Mouse (Mus musculus) frontal cortex, adult (tissue): ENCODE measurements at regions not wholly inside any gene's neighbourhood (a gene's known extent, or its start where the extent isn't known, plus 50 kb on each side); places are given as distances from the start of the nearest gene placed in this dataset.

ENCODE experiments used
- ATAC-seq: cut with Nextera tagmentation; 2 replicates; pipeline ENCODE4 v1.9.2; 2017; ENCODE audit warnings: mild to moderate bottlenecking, moderate library complexity, mixed read lengths; ENCODE audit not compliant: low TSS enrichment

DNA sequence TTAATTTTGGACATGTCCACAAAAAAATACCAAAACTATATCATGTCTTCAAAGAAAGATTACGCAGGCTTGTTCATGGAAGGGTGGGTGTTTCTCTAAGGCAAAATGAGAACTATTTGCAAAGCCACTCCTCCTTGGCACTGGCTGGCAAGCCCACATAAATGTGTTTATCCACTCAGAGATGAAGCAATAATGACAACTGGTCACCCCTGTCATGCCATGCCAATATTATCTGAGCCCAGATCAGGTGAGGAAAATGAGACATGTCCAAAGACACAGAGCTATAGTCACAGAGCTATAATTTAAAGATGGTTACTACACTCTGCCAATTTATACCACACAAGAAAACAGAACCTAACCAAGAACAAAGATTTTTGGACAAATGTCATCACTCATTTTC is 227.0 kb upstream of the Zfp703 start:
- no peak for ATAC-seq

DNA sequence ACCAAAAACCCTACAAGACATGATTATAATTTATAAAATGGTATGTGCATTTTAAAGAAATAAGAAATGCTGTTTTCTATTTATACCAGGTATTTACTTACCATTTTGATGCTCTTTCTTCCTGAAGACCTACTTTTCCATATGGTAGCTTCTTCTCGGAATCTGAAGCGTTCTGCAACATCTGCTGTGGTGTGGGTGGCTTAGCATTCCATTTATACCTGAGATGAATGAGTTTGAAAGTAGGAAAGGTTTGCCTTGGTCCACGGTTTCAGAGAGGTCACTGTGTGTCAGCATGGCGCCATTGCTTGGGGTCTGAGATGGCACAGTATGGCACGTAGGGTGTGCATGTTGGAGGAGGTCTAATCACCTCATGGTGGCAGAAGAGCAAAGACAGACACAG is 225.5 kb upstream of the Zfp703 start:
- ATAC-seq, result peak; percentile 60

DNA sequence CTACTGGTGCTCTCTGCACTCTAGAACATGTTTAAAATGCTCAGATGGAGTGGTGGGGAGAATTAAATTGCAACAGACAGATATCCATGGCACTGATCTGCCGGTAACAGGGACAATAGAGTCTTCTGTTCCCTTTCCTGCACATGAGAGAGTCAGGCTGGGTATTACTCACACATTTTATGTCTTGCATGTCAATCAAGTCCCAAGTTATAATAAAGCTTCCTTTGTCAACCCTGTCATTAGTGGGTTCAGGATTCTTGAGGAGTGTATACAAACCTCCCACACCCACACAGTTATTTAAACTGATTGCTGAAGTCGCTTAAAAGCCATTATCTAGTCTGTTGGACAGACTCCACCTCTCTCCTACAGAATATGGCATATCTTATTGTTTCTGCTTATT is 220.7 kb upstream of the Zfp703 start:
- no peak for ATAC-seq

DNA sequence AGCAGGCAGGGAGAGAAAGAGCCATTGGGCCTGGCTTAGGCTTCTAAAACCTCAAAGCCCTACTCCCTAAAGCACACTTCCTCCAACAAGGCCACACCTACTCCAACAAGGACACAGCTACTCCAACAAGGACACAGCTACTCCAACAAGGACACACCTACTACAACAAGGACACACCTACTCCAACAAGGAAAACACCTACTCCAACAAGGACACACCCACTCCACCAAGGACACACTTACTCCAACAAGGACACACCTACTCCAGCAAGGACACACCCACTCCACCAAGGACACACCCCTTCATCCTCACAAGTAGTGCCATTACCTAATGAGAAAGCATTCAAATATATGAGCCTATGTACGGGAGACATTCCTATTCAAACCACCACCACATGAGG is 216.4 kb upstream of the Zfp703 start:
- ATAC-seq, result no peak

DNA sequence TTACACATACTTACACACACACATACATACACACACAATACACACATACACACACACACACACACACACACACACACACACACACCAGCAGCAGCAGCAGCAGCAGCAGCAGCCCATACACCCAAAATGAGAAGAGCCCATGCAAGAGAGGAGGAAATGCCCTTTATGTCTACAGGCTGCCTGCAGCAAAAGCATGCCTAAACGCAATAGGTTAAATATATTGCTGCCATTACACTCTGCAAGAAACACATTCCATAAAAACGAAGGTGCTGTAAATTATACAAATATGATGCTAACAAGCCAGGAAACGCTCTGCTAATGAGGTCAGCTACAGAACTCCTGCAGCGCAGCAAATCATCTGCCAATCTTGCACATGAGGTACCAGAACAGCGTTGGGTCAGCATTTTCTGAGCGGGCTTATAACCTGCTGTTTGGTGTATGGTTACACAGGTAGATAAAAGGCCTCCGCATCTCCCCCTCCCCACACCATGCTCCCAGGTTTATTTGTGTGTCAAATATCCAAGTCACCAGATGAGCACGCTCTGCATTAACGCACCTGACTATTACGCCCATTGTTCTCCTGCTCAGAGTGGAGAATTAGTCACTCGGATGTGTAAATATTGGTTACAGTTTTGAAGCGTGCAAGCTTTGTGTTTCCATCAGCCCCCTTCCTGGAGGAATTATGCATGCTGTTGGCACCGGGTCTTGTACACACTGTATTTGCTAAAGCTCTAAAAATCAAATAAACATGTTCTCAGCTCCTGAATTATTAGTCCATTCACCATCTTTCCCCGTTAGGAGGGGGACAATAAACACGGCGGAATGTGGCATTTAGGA is 214.0 kb upstream of the Zfp703 start:
- ATAC-seq, result no peak

DNA sequence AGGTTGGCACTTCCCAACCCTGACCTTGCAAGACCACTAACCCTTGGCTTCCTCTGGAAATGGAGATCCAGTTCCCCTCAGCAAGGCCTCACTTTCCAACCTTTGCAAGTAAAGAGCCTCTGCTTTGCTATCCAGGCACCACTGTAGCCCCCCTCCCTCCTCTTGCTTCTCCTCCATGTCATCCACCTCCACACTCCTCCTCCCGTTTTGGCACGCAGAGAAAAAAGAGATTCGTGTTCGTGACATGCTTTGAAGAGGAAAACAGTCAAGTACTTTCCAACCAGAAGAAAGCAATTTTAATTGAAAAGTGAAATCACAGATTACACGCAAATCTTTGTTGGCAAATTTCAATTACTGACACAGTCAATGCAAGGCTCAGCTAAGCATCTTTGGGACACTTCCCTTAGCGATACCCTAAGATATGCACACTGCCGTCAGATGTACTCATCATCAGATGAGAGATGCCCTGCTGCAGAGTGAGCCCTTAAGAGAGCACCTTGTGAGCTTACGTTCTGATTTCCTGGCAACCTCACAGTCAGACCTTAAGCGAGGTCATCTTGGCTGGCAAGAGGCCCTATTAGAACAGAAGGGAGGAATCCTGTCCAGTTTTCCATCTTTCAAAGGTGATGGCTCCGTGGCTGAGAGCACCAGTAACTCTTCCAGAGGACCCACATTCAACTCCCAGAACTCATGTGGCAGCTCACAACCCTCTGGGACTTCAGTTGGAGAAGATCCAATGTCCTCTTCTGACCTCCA is 208.5 kb upstream of the Zfp703 start:
- ATAC-seq, result peak; percentile 69

DNA sequence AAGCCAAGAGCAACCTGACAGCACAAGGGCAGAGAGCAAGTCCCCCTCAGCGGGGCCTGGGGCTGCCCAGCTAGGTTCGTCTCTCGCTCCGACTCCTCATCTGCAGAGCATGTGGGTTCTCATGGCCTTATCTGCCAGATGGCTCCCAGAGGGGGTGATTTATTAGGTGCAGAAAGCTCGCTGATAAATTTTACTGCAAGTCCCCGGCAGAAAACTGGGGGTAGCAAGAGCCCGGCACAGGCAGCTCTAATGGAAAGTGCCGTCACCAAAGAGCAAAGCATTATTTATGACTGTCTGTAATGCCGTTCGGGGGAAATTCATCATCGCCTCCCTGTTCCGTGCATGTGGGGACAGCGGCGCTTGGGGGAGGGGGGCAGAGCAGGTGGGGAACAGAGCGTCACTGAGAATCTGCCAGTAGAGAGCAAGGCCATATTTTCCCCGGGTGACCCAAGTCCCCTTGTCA is 206.7 kb upstream of the Zfp703 start:
- no peak for ATAC-seq

DNA sequence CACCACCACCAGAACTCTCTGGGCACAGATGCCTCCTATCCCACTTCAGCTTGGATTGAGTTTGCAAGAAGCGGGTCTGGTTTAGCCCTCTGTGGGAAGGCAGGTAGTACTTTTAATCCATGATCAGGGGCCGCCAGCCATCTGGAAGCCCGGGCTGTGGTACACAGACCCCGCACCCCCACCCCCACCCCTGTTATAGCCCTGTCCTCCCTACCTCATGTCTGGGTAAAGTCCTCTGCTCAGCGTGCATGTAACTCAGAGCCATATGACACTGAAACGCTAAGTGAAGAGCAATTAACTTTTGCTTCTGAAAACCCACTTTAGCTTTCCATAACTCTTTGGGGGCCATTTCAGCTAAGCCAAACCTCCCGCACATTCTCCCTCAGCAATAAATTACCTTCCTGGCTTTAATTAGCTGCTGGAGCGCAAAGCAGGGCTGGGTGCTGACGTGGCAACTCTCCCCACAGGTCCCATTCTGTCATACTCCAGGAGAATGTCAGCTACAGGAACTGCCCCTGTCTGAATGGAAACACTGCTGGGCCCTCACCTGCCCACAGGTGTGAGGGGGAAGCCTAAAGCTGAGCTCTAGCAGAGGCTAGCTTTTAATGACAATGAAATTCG is 198.1 kb upstream of the Zfp703 start:
- ATAC-seq, result no peak

DNA sequence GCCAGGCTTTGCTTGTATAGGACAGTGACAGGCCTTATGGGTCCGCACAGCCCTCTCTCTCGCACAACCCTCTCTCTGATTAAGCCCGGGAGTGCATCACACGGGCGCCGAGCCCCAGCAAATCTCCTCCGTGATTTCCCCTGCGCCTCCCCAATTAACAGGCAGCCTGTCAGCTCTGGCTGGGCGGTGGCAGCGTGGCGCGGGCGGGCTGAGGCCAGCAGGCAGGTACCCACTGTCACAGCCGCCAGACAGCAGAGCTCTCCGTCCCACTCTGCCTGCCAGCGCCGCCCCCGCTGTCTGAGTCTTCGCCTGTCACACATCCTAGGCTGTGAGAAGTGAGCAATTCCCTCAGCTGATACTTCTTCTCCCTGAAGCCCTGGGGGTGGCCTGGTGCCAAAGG is 196.6 kb upstream of the Zfp703 start:
- peak; percentile 93 for ATAC-seq

DNA sequence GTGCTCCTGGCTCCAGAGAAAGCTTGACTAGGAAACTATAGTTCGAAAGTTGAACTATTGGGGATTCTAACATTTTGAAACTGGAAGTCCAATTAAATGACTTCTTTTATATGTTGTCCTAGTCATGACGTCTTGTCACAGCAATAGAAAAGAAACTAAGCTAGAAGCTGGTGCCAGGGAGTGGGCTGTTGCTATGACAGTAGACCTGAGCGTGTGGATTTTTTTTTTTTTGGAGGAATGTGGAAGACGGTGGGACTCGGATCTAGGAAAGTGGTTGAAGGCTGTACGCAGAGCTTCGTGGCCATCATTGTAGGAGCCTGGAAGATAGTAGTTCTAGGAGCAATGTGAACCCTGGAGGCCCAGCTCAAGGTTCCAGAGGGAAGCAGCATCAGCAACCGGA is 194.2 kb upstream of the Zfp703 start:
- ATAC-seq, result 0 out of 2 replicates have a peak, but pooled peaks have one; percentile 29

DNA sequence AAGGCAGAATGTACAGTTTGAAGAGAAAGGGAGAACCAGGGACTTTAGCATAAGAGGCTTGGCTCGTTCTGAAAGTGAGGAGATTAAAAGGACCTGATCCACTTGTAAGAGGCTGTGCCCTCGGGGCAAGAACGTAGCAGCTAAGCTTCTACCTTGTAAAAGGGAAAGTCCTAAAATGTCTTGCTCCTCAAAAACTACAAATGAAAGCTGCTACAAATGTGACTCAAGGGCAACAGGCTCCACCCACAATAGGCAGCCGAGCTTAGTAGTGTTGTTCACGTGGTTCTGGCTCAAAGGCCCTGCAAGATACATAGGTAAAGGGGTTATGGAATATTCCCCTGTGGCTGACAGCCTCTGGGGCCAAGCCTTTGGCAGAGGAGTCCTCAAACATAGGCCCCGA is 192.7 kb upstream of the Zfp703 start:
- no peak for ATAC-seq

DNA sequence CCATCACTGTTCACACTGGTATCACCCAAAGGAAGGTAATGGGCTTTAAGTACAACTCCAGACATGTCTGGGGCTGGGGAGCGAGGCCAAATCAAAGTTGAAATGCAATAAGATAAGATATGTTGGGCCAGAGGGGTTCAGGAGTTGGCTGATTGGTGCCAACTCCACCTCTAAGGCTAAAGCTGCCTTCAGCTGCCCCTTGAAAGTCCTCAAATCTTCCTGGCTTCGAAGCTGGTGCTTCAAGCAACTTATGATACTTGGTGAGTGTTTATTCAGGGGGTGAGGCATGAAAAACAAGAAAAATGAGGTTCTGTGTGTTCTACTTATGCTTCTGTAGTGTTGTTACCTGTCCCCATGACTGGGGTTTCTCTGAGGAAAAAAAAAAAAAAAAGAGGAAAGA is 185.3 kb upstream of the Zfp703 start:
- ATAC-seq, result no peak

DNA sequence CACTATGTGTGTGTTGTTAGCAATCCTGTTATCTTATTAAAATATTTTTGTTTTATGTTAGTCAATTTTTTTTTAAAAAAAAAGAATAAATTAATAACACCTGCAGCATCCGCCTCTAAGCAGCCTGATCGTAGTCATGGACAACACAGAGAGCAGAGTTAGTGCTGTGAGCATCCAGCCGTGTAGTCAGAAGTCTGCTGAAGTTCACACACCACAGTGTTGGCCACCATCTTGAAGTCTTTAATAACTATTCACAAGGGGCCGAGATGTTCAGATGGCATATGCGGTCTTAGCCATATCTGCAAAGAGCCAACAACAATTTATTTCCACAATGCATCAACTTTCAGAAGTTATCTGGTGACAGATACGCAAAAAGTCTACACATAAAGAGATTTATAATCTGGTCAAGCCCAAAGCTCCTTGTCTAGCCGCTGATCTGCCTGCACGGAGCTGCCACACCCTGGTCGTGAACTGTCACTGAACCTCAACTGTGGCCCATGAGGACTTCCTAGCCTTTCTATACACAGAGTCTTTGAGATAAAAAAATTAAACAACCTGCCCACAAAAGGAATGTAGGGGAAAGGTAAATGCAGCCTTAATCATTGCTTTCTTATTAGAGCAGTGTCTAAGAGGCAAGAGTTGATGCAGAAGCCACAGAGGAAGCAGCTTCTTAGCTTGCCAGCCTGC is 183.4 kb upstream of the Zfp703 start:
- ATAC-seq, result no peak

DNA sequence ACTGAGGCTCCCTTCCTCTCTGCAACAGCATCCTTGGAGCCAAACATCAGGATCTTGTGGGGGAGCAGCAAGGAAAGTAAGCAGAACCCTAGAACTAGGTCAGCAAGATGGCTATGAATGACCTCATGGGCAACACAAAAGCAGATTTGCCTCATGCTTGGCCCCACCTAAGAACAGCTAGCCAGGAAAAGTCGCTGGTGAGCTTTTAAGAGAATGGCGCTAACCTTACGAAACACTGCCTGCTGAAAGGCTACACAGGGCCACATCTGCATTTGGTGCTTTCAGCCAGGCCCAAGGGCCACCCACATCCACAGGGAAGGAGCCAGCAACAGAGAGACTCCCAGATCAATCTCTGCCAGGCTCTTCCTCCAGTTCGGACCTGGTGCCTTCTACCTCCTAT is 182.7 kb upstream of the Zfp703 start:
- ATAC-seq, result no peak

DNA sequence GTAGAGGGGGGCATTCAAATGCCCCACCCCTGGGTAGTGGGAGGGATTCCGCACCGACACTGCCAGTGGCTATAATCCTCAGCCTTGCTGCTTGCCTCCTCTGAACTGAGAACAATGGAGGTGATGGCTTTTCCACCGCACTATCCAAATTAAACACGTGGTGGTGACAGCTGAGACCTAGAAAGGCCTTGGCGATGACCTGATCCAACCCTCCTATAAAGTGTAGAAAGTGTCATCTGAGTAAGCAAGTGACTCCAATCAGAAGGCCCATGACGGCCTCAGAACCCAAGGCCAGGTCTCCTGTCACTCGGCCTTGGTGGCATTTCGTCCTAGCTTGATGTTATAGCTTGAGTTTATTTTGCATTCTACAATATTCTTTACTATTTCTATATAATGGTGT is 181.5 kb upstream of the Zfp703 start:
- no peak for ATAC-seq

DNA sequence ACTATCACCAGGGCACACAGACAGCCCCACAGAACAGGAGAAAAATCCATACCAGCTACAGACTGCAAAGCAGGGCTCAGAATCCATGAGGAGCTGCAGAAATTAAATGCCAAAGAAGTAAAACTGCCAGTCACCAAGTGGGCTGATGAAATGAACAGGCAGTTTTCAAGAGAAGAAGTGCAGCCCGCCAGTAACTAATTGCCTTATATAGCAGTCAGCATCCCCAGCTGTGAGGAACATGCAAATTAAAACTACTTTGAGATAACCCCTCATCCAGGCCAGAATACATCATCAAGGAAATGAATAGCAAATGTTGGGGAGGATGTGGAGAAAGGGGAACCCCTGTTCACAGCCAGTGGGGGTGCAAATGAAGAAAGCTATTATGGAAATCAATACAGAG is 177.3 kb upstream of the Zfp703 start:
- ATAC-seq, result no peak

DNA sequence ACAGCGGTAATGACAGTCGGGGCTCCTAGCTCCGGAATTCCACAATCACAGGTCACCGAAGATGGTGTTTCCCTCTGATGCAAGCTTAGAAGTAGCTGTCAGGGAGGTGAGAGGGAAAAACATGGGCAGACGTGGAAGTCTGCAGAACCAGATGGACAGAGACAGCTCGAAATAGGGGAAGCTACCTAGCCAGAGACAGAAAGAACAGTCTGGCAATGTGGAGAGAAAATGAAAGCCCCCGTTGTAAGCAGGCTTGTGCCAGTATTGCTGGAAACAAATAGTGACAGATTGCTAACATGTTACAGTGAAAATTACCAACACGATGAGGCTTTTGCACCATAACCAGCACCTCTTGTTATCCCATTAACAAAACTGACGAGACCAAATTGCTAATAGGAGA is 173.0 kb upstream of the Zfp703 start:
- ATAC-seq, result no peak

DNA sequence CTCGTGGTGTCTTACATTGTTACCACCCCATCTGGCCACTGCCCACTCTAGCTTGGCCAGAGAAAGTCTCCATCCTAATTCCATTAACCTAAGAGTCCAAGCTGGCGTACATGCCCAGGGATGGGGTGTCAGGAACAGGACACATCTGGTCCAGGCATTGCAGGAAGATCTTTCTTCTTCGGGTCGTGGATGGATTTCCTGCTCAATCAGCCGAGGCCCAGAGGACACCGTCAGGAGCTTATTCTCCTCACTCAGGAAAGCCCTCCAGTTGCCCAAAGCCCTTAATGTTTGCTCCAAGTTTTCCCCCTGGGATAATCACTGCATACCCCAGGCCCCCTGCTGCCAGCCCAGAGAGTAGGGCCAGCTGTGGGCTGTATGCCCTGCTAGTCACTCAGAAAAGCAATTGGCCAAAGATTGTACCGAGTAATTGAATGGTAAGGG is 172.2 kb upstream of the Zfp703 start:
- ATAC-seq, result no peak

DNA sequence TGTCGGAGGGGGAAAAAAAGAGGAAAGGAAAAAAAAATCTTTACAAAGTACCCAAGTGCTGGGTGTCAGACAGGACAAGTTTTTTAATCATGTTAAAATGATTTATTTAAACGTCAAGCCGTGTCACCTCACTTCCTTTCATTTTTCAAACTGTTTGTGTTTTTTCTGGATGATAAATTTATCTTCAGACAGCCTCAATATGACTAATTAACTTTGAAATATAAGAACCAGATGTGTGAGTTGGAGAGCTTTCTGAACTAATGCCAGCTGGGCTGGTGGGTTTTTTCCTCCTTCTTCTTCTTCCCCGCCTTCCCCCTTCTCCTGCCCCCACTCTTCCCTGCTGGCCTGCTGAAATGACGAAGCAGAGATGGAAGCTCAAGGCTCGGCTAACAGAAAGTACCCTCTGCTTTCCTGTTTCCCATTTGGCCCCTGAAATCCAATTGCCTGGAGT is 171.7 kb upstream of the Zfp703 start:
- ATAC-seq, result no peak

DNA sequence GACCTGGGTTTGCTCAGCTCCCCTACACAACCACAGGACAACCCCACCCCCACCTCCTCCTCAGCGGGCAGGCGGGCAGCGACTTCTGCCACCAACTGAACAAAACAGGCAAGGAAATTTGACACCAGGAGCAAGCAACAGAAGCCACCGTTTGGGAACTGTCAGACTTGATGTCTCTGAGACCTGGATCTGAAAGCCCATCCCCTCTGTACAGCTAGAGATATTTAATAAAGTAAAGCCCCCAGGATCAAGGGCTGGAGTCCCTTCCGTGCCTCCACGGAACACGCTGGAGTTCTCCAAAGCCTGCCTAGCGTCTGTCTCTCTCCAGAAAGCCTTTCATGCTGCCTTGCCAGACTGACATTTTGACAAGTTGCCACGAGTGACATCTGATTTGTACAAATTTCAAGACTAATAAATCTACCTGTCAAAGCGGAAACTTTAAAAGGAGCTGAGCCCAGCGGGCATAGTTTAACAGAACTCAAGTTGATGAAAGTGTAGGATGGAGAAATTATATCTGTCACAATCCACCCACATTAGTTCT is 168.9 kb upstream of the Zfp703 start:
- no peak for ATAC-seq

DNA sequence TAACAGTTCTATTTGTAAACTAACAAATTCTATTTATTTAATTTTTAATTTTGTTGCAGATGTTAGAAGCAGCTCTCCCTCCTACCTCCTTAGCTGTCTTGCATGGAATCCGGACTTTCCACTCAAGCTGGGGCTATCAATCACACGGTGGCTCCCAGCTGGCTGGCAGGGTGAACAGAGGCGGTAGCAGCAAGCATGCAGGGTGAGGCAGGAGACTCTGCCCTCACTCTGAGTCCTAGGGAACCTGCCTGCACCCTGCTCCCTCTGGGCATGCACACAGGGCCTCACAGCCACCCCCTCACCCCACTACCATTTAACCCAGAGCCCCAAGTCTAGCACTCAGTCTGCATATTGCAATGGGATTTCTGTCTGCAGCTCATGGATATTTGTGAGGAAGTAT is 168.4 kb upstream of the Zfp703 start:
- no peak for ATAC-seq

DNA sequence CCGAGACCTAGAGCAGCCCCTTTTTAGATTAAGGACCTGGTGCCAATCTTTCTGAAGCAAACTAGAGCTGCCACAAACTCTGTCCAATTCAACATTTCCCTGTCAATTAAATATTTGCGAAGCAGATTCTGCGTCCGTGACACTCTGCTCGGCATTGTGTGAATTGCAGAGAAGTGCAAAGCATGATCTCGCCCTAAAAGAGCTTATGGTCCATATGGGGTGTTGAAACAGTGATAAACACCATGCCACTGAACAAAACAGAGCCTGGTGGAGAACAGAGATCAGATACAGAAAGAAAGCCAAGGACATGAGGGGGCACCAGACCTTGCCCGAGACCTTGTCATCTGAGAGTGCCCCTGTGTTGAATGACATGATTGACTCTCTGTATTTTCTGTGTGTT is 167.2 kb upstream of the Zfp703 start:
- no peak for ATAC-seq
